Mouse (Mus musculus): ENCODE measurements at regions not wholly inside any gene's neighbourhood (a gene's known extent, or its start where the extent isn't known, plus 50 kb on each side); places are given as distances from the start of the nearest gene placed in this dataset.
"Not testable (repeated sequence)": the region's sequence is repeated elsewhere in the genome, so short reads cannot be mapped to it uniquely, and the experiment has no call there.

GRCm38 (mm10) chr1:152220804-152221565, 131.1 kb upstream of the 1700025G04Rik start:
- Histone ChIP-seq H3K4me3 (no peak overlapping the region), H3K9ac (ENCODE audit: low read depth, low read length) (no peak overlapping the region), H3K27ac (no peak overlapping the region), H3K27me3 (ENCODE audit: control insufficient read depth, insufficient read depth, low read length) (no peaks in the 10 kb centered on the region), H3K4me1 (ENCODE audit: control insufficient read depth, insufficient read depth, low read length) (peaks cover 4% of the 10 kb centered on the region), H3K36me3 (ENCODE audit: control insufficient read depth, insufficient read depth, low read length) (peaks cover 5% of the 10 kb centered on the region), H3K79me2 (replicated peaks; ENCODE audit: control insufficient read depth, insufficient read depth, low read length) (no peaks in the 10 kb centered on the region)
- 81% methylated on average over 14 of the region's 14 CpGs for WGBS
- TF ChIP-seq POLR2A (IDR thresholded peaks at IDR 0.05; ENCODE audit: insufficient read depth, low read depth, low read length) (no peak), CTCF (IDR thresholded peaks at IDR 0.05) (no peak), EP300 (IDR thresholded peaks at IDR 0.05; ENCODE audit: insufficient read depth, low read depth, low read length) (no peak)
- intact Hi-C loops (cut with DNase I): no loop called here
- DNase-seq: no peak

GRCm38 (mm10) chr1:152219752-152220151, 129.8 kb upstream of the 1700025G04Rik start:
- intact Hi-C loops (cut with DNase I): loop anchor here (5.0 kb wide), 1 partner anchor 127 kb away; the partner anchor contains the start of gene 1700025G04Rik
- H3K4me3 ChIP-seq; H3K4me1 ChIP-seq (ENCODE audit: control insufficient read depth, insufficient read depth, low read length); H3K36me3 ChIP-seq (ENCODE audit: control insufficient read depth, insufficient read depth, low read length); DNase-seq; H3K79me2 ChIP-seq (replicated peaks; ENCODE audit: control insufficient read depth, insufficient read depth, low read length); H3K9ac ChIP-seq (ENCODE audit: low read depth, low read length); H3K27me3 ChIP-seq (ENCODE audit: control insufficient read depth, insufficient read depth, low read length); H3K27ac ChIP-seq: not testable (repeated sequence)
- WGBS: 65% methylated on average over 5 of the region's 5 CpGs

- intact Hi-C loops (cut with DNase I): loop anchor here (5.0 kb wide), 1 partner anchor 125 kb away; the partner anchor contains the start of gene 1700025G04Rik
- TF ChIP-seq POLR2A (IDR thresholded peaks at IDR 0.05; ENCODE audit: insufficient read depth, low read depth, low read length): no peak
- no peak for TF ChIP-seq EP300 (IDR thresholded peaks at IDR 0.05; ENCODE audit: insufficient read depth, low read depth, low read length)
- TF ChIP-seq CTCF (IDR thresholded peaks at IDR 0.05): no peak
- H3K36me3 ChIP-seq (ENCODE audit: control insufficient read depth, insufficient read depth, low read length): no peaks in the 10 kb centered on the region; the same call in 1 of the 2 replicates
- H3K4me3 ChIP-seq: no peak overlapping the region
- DNase-seq: no peak
- H3K27me3 ChIP-seq (ENCODE audit: control insufficient read depth, insufficient read depth, low read length): no peaks in the 10 kb centered on the region
- no peaks in the 10 kb centered on the region; the same call in 1 of the 2 replicates for H3K4me1 ChIP-seq (ENCODE audit: control insufficient read depth, insufficient read depth, low read length)
- no peak overlapping the region for H3K9ac ChIP-seq (ENCODE audit: low read depth, low read length)
- whole genome bisulfite sequencing: 43% methylated on average over 4 of the region's 4 CpGs
- H3K27ac ChIP-seq: no peak overlapping the region
- H3K79me2 ChIP-seq (replicated peaks; ENCODE audit: control insufficient read depth, insufficient read depth, low read length): no peaks in the 10 kb centered on the region
These were observed 127.5 kb upstream of the 1700025G04Rik start for GRCm38 (mm10) chr1:152217404-152217803.

GRCm38 (mm10) chr1:152214376-152214775, 124.5 kb upstream of the 1700025G04Rik start:
- intact Hi-C loops (cut with DNase I): no loop called here
- DNase-seq: no peak
- Histone ChIP-seq H3K79me2 (replicated peaks; ENCODE audit: control insufficient read depth, insufficient read depth, low read length) (no peaks in the 10 kb centered on the region), H3K9ac (ENCODE audit: low read depth, low read length) (no peak overlapping the region), H3K27me3 (ENCODE audit: control insufficient read depth, insufficient read depth, low read length) (no peaks in the 10 kb centered on the region), H3K4me3 (no peak overlapping the region), H3K27ac (no peak overlapping the region), H3K4me1 (ENCODE audit: control insufficient read depth, insufficient read depth, low read length) (no peaks in the 10 kb centered on the region; the same call in 1 of the 2 replicates), H3K36me3 (ENCODE audit: control insufficient read depth, insufficient read depth, low read length) (no peaks in the 10 kb centered on the region; the same call in 1 of the 2 replicates)
- no peak for TF ChIP-seq POLR2A (IDR thresholded peaks at IDR 0.05; ENCODE audit: insufficient read depth, low read depth, low read length)
- no peak for TF ChIP-seq CTCF (IDR thresholded peaks at IDR 0.05)
- TF ChIP-seq EP300 (IDR thresholded peaks at IDR 0.05; ENCODE audit: insufficient read depth, low read depth, low read length): no peak
- 76% methylated on average over 2 of the region's 2 CpGs for WGBS

DNA sequence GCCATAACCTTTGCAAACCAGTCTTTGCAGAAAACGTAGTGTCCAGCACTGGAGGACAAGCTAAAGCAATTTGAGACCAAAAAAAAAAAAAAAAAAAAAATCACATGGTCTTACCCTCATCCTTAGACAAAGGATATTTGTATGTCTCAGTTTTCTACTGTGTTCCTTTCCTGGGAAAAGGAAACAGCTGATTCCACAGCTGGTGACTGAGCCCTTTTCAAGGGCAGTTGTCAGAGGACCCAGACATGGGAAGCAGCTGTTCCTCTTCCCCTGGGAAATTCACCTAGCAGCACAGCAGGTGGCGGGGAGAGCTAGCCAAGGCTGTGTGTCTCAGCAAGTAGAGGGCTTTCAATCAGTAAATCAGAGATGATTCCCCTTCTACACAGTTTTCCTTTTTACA, 113.3 kb upstream of the 1700025G04Rik start:
- no peaks in the 10 kb centered on the region for H3K27me3 ChIP-seq (ENCODE audit: control insufficient read depth, insufficient read depth, low read length)
- H3K27ac ChIP-seq: no peak overlapping the region
- no peaks in the 10 kb centered on the region for H3K36me3 ChIP-seq (ENCODE audit: control insufficient read depth, insufficient read depth, low read length)
- H3K4me3 ChIP-seq: no peak overlapping the region
- 38% methylated on average over 2 of the region's 2 CpGs for WGBS
- H3K4me1 ChIP-seq (ENCODE audit: control insufficient read depth, insufficient read depth, low read length): no peaks in the 10 kb centered on the region
- no peak overlapping the region for H3K9ac ChIP-seq (ENCODE audit: low read depth, low read length)
- intact Hi-C loops (cut with DNase I): no loop called here
- TF ChIP-seq POLR2A (IDR thresholded peaks at IDR 0.05; ENCODE audit: insufficient read depth, low read depth, low read length) (no peak), EP300 (IDR thresholded peaks at IDR 0.05; ENCODE audit: insufficient read depth, low read depth, low read length) (no peak), CTCF (IDR thresholded peaks at IDR 0.05) (no peak)
- no peaks in the 10 kb centered on the region for H3K79me2 ChIP-seq (replicated peaks; ENCODE audit: control insufficient read depth, insufficient read depth, low read length)
- no peak for DNase-seq

- DNase-seq: no peak
- intact Hi-C loops (cut with DNase I): no loop called here
- TF ChIP-seq EP300 (IDR thresholded peaks at IDR 0.05; ENCODE audit: insufficient read depth, low read depth, low read length) (no peak), POLR2A (IDR thresholded peaks at IDR 0.05; ENCODE audit: insufficient read depth, low read depth, low read length) (no peak), CTCF (IDR thresholded peaks at IDR 0.05) (no peak)
- WGBS: 71% methylated on average over 6 of the region's 6 CpGs
- Histone ChIP-seq H3K27ac (no peak overlapping the region), H3K9ac (ENCODE audit: low read depth, low read length) (no peak overlapping the region), H3K27me3 (ENCODE audit: control insufficient read depth, insufficient read depth, low read length) (no peaks in the 10 kb centered on the region), H3K36me3 (ENCODE audit: control insufficient read depth, insufficient read depth, low read length) (no peaks in the 10 kb centered on the region), H3K4me1 (ENCODE audit: control insufficient read depth, insufficient read depth, low read length) (no peaks in the 10 kb centered on the region), H3K4me3 (no peak overlapping the region), H3K79me2 (replicated peaks; ENCODE audit: control insufficient read depth, insufficient read depth, low read length) (no peaks in the 10 kb centered on the region)
These were observed 98.8 kb upstream of the 1700025G04Rik start for GRCm38 (mm10) chr1:152188700-152189099.

Measured in heart, adult 2 months (tissue).